Mouse (Mus musculus): ENCODE data around the gene 1700029I15Rik.

Gene 1700029I15Rik

GRCm38 (mm10) chr2:92425366-92425765 is 43.0 kb downstream of the 1700029I15Rik start:
- no peak for DNase-seq (ENCODE audit: low read depth, low spot score)

GRCm38 (mm10) chr2:92426426-92426825 is 44.1 kb downstream of the 1700029I15Rik start:
- DNase-seq (ENCODE audit: low read depth, low spot score) = no peak

GRCm38 (mm10) chr2:92427882-92428281 is 45.5 kb downstream of the 1700029I15Rik start:
- no peak for DNase-seq (ENCODE audit: low read depth, low spot score)

- no peak for DNase-seq (ENCODE audit: low read depth, low spot score)
Measured at GRCm38 (mm10) chr2:92430089-92430488, 47.8 kb downstream of the 1700029I15Rik start.

- no peak for DNase-seq (ENCODE audit: low read depth, low spot score)
Measured at GRCm38 (mm10) chr2:92430723-92431541, 48.6 kb downstream of the 1700029I15Rik start.

GRCm38 (mm10) chr2:92431611-92432179 is 49.4 kb downstream of the 1700029I15Rik start:
- DNase-seq (ENCODE audit: low read depth, low spot score) = no peak

GRCm38 (mm10) chr2:92432299-92433295 is 50.3 kb downstream of the 1700029I15Rik start:
- DNase-seq (ENCODE audit: low read depth, low spot score) = no peak

GRCm38 (mm10) chr2:92433578-92434374 is 51.4 kb downstream of the 1700029I15Rik start, which contains the start of gene Cry2:
Gene Cry2, minus strand, starts transcription at chr2:92434043.
- peak; percentile 99 for DNase-seq (ENCODE audit: low read depth, low spot score)

GRCm38 (mm10) chr2:92434375-92434745 is 52.0 kb downstream of the 1700029I15Rik start:
- DNase-seq (ENCODE audit: low read depth, low spot score) = no peak

- no peak for DNase-seq (ENCODE audit: low read depth, low spot score)
Measured at GRCm38 (mm10) chr2:92435023-92435422, 52.7 kb downstream of the 1700029I15Rik start.
